Mouse (Mus musculus) liver, postnatal 0 days (tissue): Measurements from ENCODE around the gene Pnrc1.

Source experiments
- CTCF ChIP-seq: sonication (generic); IDR thresholded peaks from 2 replicates; pipeline ENCODE4 v1.5.1; 2016; ENCODE audit warnings: antibody characterized with exemption, low read depth
- EP300 ChIP-seq: IDR thresholded peaks from 2 replicates; pipeline ENCODE4 v1.6.1; 2016; ENCODE audit warnings: antibody characterized with exemption, low read depth, mild to moderate bottlenecking

DNA sequence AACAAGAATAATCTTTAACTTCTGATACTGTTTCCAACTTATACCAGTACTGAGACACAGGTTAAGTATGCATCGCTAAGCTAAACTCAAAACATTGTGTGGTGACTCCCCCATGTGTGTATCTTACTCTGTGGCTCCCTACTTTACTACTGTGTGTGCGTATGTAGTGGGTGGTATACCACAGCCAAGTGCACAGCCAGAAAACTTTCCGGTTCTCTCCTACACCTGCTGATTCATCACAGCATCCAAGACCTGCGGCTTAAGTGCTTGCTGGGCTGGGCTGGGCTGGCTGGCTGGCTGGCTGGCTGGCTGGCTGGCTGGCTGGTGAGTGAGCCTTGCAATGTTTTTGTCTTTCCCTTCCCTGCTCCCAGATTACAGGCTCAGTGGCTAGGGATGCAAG is 46.0 kb downstream of the Pnrc1 start:
- no peak for TF ChIP-seq EP300
- TF ChIP-seq CTCF, result no peak
